Mouse (Mus musculus): ENCODE results near the gene Mylk3. TPM values are rescaled to one million over a fixed set of nuclear protein-coding genes. Genes with fewer than 3 reads are reported as not detected.
A peak's percentile ranks its signal among the peaks of the same experiment; 100 is the strongest.

Mylk3 gene
- polyA plus RNA-seq, 1 experiment from 2014 or later = 17.8 TPM

GRCm38 (mm10) chr8:85421329-85421728 is 35.2 kb upstream of the Mylk3 start:
- Histone ChIP-seq H3K9me3 (ENCODE audit: control insufficient read depth, low read length) (no peaks in the 10 kb centered on the region), H3K27ac (ENCODE audit: low read length) (no peak overlapping the region), H3K4me3 (ENCODE audit: low read length) (no peak overlapping the region), H3K36me3 (ENCODE audit: control insufficient read depth, insufficient read depth, low read length) (no peaks in the 10 kb centered on the region), H3K9ac (ENCODE audit: low read depth, low read length) (no peak overlapping the region), H3K27me3 (replicated peaks; ENCODE audit: control insufficient read depth, insufficient read depth, low read length) (no peaks in the 10 kb centered on the region), H3K4me1 (ENCODE audit: control insufficient read depth, insufficient read depth, low read length) (peaks cover 4% of the 10 kb centered on the region; the same call in 1 of the 2 replicates), H3K4me2 (ENCODE audit: low read depth, low read length) (no peak overlapping the region)
- no peak for ATAC-seq
- 92% methylated on average over 1 of the region's 1 CpGs for WGBS

- WGBS = 67% methylated on average over 3 of the region's 3 CpGs
- ATAC-seq = no peak
Measured at GRCm38 (mm10) chr8:85408526-85408925, 22.4 kb upstream of the Mylk3 start.

GRCm38 (mm10) chr8:85408053-85408505 is 21.9 kb upstream of the Mylk3 start:
- Histone ChIP-seq H3K9me3 (ENCODE audit: control insufficient read depth, low read length) (no peaks in the 10 kb centered on the region), H3K27ac (ENCODE audit: low read length) (no peak overlapping the region), H3K36me3 (ENCODE audit: control insufficient read depth, insufficient read depth, low read length) (no peaks in the 10 kb centered on the region), H3K9ac (ENCODE audit: low read depth, low read length) (no peak overlapping the region), H3K27me3 (replicated peaks; ENCODE audit: control insufficient read depth, insufficient read depth, low read length) (no peaks in the 10 kb centered on the region), H3K4me3 (ENCODE audit: low read length) (no peak overlapping the region), H3K4me1 (ENCODE audit: control insufficient read depth, insufficient read depth, low read length) (no peaks in the 10 kb centered on the region), H3K4me2 (ENCODE audit: low read depth, low read length) (no peak overlapping the region)
- peak; percentile 58 for ATAC-seq
- 61% methylated on average over 7 of the region's 7 CpGs for WGBS

More at GRCm38 (mm10) chr8:85408526-85408925, 22.4 kb upstream of the Mylk3 start:
- H3K4me1 ChIP-seq (ENCODE audit: control insufficient read depth, insufficient read depth, low read length) = no peaks in the 10 kb centered on the region
- H3K27me3 ChIP-seq (replicated peaks; ENCODE audit: control insufficient read depth, insufficient read depth, low read length) = no peaks in the 10 kb centered on the region
- H3K4me2 ChIP-seq (ENCODE audit: low read depth, low read length) = no peak overlapping the region
- no peaks in the 10 kb centered on the region for H3K9me3 ChIP-seq (ENCODE audit: control insufficient read depth, low read length)
- H3K9ac ChIP-seq (ENCODE audit: low read depth, low read length) = no peak overlapping the region
- no peak overlapping the region for H3K27ac ChIP-seq (ENCODE audit: low read length)
- H3K4me3 ChIP-seq (ENCODE audit: low read length) = no peak overlapping the region
- H3K36me3 ChIP-seq (ENCODE audit: control insufficient read depth, insufficient read depth, low read length) = no peaks in the 10 kb centered on the region

DNA sequence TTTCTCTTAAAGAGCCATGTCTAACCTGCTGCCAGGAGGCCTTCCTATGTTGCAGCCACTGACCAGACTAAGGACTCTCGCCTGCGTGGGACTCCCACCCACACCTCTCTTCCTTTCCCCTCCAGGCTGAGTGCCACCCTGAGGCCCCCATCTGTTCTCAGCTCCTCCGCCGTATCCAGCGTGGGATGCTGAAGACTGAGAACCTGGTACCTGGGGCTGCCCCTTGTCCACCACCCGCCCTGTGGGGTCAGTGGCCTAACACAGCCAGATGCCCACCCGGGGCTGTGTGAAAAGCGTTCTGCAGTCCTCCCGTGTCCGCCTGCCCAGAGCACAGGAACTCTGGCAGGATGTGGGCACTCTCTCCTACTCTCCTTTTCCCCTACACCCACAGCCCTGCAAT is 19.8 kb upstream of the Mylk3 start:
- H3K4me3 ChIP-seq (ENCODE audit: low read length) = no peak overlapping the region
- H3K27ac ChIP-seq (ENCODE audit: low read length) = no peak overlapping the region
- WGBS = 74% methylated on average over 10 of the region's 10 CpGs
- H3K36me3 ChIP-seq (ENCODE audit: control insufficient read depth, insufficient read depth, low read length) = no peaks in the 10 kb centered on the region
- no peaks in the 10 kb centered on the region for H3K4me1 ChIP-seq (ENCODE audit: control insufficient read depth, insufficient read depth, low read length)
- H3K9me3 ChIP-seq (ENCODE audit: control insufficient read depth, low read length) = no peaks in the 10 kb centered on the region
- H3K9ac ChIP-seq (ENCODE audit: low read depth, low read length) = no peak overlapping the region
- ATAC-seq = no peak
- H3K27me3 ChIP-seq (replicated peaks; ENCODE audit: control insufficient read depth, insufficient read depth, low read length) = no peaks in the 10 kb centered on the region
- H3K4me2 ChIP-seq (ENCODE audit: low read depth, low read length) = no peak overlapping the region

- H3K27me3 ChIP-seq (replicated peaks; ENCODE audit: control insufficient read depth, insufficient read depth, low read length) = no peaks in the 10 kb centered on the region
- H3K4me2 ChIP-seq (ENCODE audit: low read depth, low read length) = no peak overlapping the region
- no peak overlapping the region for H3K27ac ChIP-seq (ENCODE audit: low read length)
- no peak overlapping the region for H3K9ac ChIP-seq (ENCODE audit: low read depth, low read length)
- no peaks in the 10 kb centered on the region for H3K4me1 ChIP-seq (ENCODE audit: control insufficient read depth, insufficient read depth, low read length)
- no peak for ATAC-seq
- no peaks in the 10 kb centered on the region for H3K36me3 ChIP-seq (ENCODE audit: control insufficient read depth, insufficient read depth, low read length)
- H3K4me3 ChIP-seq (ENCODE audit: low read length) = no peak overlapping the region
- no peaks in the 10 kb centered on the region for H3K9me3 ChIP-seq (ENCODE audit: control insufficient read depth, low read length)
- 39% methylated on average over 3 of the region's 3 CpGs for WGBS
Measured at GRCm38 (mm10) chr8:85405418-85405817, 19.3 kb upstream of the Mylk3 start.

- H3K4me1 ChIP-seq (ENCODE audit: control insufficient read depth, insufficient read depth, low read length) = peaks cover 3% of the 10 kb centered on the region; the same call in 1 of the 2 replicates
- no peak overlapping the region for H3K27ac ChIP-seq (ENCODE audit: low read length)
- no peaks in the 10 kb centered on the region for H3K27me3 ChIP-seq (replicated peaks; ENCODE audit: control insufficient read depth, insufficient read depth, low read length)
- H3K4me2 ChIP-seq (ENCODE audit: low read depth, low read length) = no peak overlapping the region
- H3K36me3 ChIP-seq (ENCODE audit: control insufficient read depth, insufficient read depth, low read length) = no peaks in the 10 kb centered on the region
- no peak for ATAC-seq
- H3K4me3 ChIP-seq (ENCODE audit: low read length) = no peak overlapping the region
- H3K9ac ChIP-seq (ENCODE audit: low read depth, low read length) = no peak overlapping the region
- H3K9me3 ChIP-seq (ENCODE audit: control insufficient read depth, low read length) = no peaks in the 10 kb centered on the region
- WGBS = 85% methylated on average over 4 of the region's 4 CpGs
Measured at GRCm38 (mm10) chr8:85398548-85398947, 12.4 kb upstream of the Mylk3 start.

DNA sequence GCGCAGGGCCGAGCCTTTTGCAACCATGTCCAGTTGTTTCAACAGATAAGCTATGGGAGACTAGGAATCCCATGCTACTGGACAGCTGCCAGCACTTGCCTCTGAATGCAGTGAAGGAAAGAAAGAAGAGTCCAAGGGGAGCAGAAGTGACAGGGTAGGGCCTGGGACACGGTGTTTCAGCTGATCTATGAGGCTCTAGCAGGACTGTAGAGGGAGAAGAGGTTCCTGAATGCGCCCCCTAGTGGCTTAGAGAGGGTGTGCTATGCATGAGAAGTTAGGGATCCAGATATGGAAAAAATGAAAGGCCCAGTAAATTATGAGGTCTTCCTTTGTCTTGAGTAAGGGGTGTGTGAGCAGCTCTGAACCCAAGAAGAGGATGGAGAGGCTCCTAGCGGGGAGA is 11.4 kb upstream of the Mylk3 start:
- no peaks in the 10 kb centered on the region for H3K27me3 ChIP-seq (replicated peaks; ENCODE audit: control insufficient read depth, insufficient read depth, low read length)
- no peak overlapping the region for H3K27ac ChIP-seq (ENCODE audit: low read length)
- H3K4me3 ChIP-seq (ENCODE audit: low read length) = no peak overlapping the region
- H3K9ac ChIP-seq (ENCODE audit: low read depth, low read length) = no peak overlapping the region
- no peaks in the 10 kb centered on the region for H3K36me3 ChIP-seq (ENCODE audit: control insufficient read depth, insufficient read depth, low read length)
- H3K4me1 ChIP-seq (ENCODE audit: control insufficient read depth, insufficient read depth, low read length) = peaks cover 3% of the 10 kb centered on the region; the same call in 1 of the 2 replicates
- H3K4me2 ChIP-seq (ENCODE audit: low read depth, low read length) = no peak overlapping the region
- peak; percentile 76 for ATAC-seq
- no peaks in the 10 kb centered on the region for H3K9me3 ChIP-seq (ENCODE audit: control insufficient read depth, low read length)
- WGBS = 44% methylated on average over 5 of the region's 5 CpGs

GRCm38 (mm10) chr8:85396432-85397079 is 10.4 kb upstream of the Mylk3 start:
- H3K36me3 ChIP-seq (ENCODE audit: control insufficient read depth, insufficient read depth, low read length) = no peaks in the 10 kb centered on the region
- 85% methylated on average over 5 of the region's 5 CpGs for WGBS
- H3K4me1 ChIP-seq (ENCODE audit: control insufficient read depth, insufficient read depth, low read length) = peaks cover 3% of the 10 kb centered on the region; the same call in 1 of the 2 replicates
- ATAC-seq = no peak
- no peak overlapping the region for H3K4me2 ChIP-seq (ENCODE audit: low read depth, low read length)
- H3K27me3 ChIP-seq (replicated peaks; ENCODE audit: control insufficient read depth, insufficient read depth, low read length) = no peaks in the 10 kb centered on the region
- H3K9me3 ChIP-seq (ENCODE audit: control insufficient read depth, low read length) = no peaks in the 10 kb centered on the region
- no peak overlapping the region for H3K9ac ChIP-seq (ENCODE audit: low read depth, low read length)
- no peak overlapping the region for H3K4me3 ChIP-seq (ENCODE audit: low read length)
- no peak overlapping the region for H3K27ac ChIP-seq (ENCODE audit: low read length)

GRCm38 (mm10) chr8:85395681-85396431 is 9.7 kb upstream of the Mylk3 start:
- H3K9me3 ChIP-seq (ENCODE audit: control insufficient read depth, low read length) = no peaks in the 10 kb centered on the region
- H3K4me2 ChIP-seq (ENCODE audit: low read depth, low read length) = no peak overlapping the region
- H3K27me3 ChIP-seq (replicated peaks; ENCODE audit: control insufficient read depth, insufficient read depth, low read length) = no peaks in the 10 kb centered on the region
- no peak overlapping the region for H3K27ac ChIP-seq (ENCODE audit: low read length)
- 81% methylated on average over 8 of the region's 8 CpGs for WGBS
- no peak overlapping the region for H3K4me3 ChIP-seq (ENCODE audit: low read length)
- no peaks in the 10 kb centered on the region for H3K36me3 ChIP-seq (ENCODE audit: control insufficient read depth, insufficient read depth, low read length)
- no peak overlapping the region for H3K9ac ChIP-seq (ENCODE audit: low read depth, low read length)
- H3K4me1 ChIP-seq (ENCODE audit: control insufficient read depth, insufficient read depth, low read length) = peaks cover 3% of the 10 kb centered on the region; the same call in 1 of the 2 replicates
- no peak for ATAC-seq
